Mouse (Mus musculus) limb, embryonic 12.5 days (tissue): Measurements from ENCODE around the gene Map3k11. TPM values are rescaled to one million over a fixed set of nuclear protein-coding genes. Genes with fewer than 3 reads are reported as not detected.

Experiments used
- ATAC-seq: fragments of 200-750 bp; cut with Nextera tagmentation; 2 replicates; pipeline ENCODE4 v1.8.0; 2017; ENCODE audit warnings: low read depth, moderate TSS enrichment; ENCODE audit not compliant: insufficient number of reproducible peaks, insufficient read depth, low FRiP score, low TSS enrichment
- H3K27ac ChIP-seq: fragments of 300-500 bp; sonication (generic); 2 replicates; pipeline ENCODE4 v1.5.1; 2016; ENCODE audit warnings: mild to moderate bottlenecking, moderate library complexity
- H3K27me3 ChIP-seq: fragments of 300-500 bp; sonication (generic); 2 replicates; pipeline ENCODE4 v1.6.1; 2016; ENCODE audit warnings: mild to moderate bottlenecking, moderate library complexity
- H3K36me3 ChIP-seq: fragments of 300-500 bp; sonication (generic); 2 replicates; pipeline ENCODE4 v1.6.1; 2016; ENCODE audit warnings: mild to moderate bottlenecking, moderate library complexity
- H3K4me1 ChIP-seq: fragments of 300-500 bp; sonication (generic); replicated peaks from 2 replicates; pipeline ENCODE4 v1.6.1; 2016
- H3K4me2 ChIP-seq: fragments of 300-500 bp; sonication (generic); 2 replicates; pipeline ENCODE4 v1.6.1; 2016; ENCODE audit warnings: mild to moderate bottlenecking, moderate library complexity
- H3K4me3 ChIP-seq: fragments of 300-500 bp; sonication (generic); replicated peaks from 2 replicates; pipeline ENCODE4 v1.5.1; 2016; ENCODE audit warnings: mild to moderate bottlenecking
- H3K9ac ChIP-seq: fragments of 300-500 bp; sonication (generic); replicated peaks from 2 replicates; pipeline ENCODE4 v1.6.1; 2016; ENCODE audit warnings: mild to moderate bottlenecking, moderate library complexity
- H3K9me3 ChIP-seq: fragments of 300-500 bp; sonication (generic); 2 replicates; pipeline ENCODE4 v1.6.1; 2016; ENCODE audit warnings: mild to moderate bottlenecking, moderate library complexity
- WGBS: fragments of 180-500 bp; shearing (Covaris S2); methylation state at CpG from one replicate; pipeline ENCODE4 v1.1.7; 2016; 5-methylcytosine and 5-hydroxymethylcytosine counted together
- polyA plus RNA-seq: library from polyadenylated mRNA; unstranded; fragments of >200 nt; fragmentation: Nextera tagmentation; extraction: Ambion mirVana; gene quantifications from 2 replicates; pipeline ENCODE4 v1.2.1, GENCODE M21; 2016

Map3k11 gene
- polyA plus RNA-seq, 1 experiment from 2014 or later = 19.6 TPM

DNA sequence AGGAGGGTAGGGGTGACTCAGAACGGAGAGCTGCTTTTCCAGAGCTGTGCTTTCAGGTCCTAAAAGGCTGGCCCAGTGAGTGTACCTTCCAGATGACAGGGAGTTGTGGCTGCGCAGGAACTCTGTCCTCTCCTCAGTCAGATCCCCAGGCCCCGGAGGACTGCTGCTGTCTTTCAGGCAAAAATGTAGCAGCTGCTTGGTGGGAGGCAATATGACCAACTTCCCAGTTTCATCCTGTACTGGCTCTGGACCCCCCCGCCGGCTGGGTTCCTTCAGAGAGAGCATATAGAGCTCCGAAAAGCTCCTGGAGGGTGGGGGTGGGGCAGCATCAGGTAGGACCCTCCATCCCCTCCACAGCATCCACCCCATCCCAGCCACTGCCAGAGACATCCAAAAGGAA is 36.0 kb upstream of the Map3k11 start:
- Histone ChIP-seq H3K36me3 (peaks cover 41% of the 10 kb centered on the region), H3K9ac (no peak overlapping the region), H3K27ac (no peak overlapping the region), H3K4me3 (no peak overlapping the region), H3K9me3 (no peaks in the 10 kb centered on the region), H3K4me1 (peaks cover 40% of the 10 kb centered on the region), H3K27me3 (peaks cover 30% of the 10 kb centered on the region), H3K4me2 (no peak overlapping the region)
- WGBS = 74% methylated on average over 6 of the region's 6 CpGs
- ATAC-seq = no peak

DNA sequence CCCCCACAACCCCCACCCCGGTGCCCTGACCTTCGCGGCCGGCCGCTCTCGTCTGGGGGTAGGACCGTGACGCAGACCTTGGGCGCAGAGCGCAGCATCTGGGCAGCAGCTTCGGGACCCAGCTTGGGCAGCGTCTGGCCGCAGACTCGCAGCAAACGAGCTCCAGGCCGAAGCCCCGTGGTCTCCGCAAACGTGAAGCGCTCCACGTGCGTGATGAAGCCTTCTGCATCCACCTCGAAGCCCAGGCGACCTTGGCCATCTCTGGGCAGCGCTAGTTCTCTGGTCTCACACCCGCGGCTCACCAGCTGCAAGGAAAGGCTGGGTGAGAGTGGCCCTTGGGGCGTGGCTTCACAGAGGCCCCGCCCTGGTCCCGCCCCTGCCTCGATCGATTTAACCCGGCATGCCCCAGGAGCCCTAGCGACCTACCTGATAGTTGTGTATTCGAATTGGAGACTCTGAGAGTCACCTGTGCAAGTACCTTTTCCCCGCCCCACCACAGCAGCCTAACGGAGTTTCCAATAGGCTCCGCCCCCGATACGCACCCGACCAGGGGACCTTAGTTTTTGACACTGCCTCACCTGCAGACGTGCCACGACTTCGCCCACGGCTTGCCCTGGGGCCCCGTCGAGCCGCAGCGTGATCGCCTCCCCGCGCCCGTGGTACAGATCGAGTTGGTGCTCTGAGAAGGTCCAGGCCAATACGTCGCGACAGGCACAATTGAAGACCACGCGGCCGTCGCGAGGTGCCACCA is 34.4 kb upstream of the Map3k11 start:
- Histone ChIP-seq H3K9ac (peak overlapping the region; percentile 62), H3K4me2 (peak overlapping the region; percentile 82), H3K9me3 (no peaks in the 10 kb centered on the region), H3K4me3 (peak overlapping the region; percentile 47), H3K36me3 (peaks cover 39% of the 10 kb centered on the region), H3K27ac (no peak overlapping the region), H3K27me3 (peaks cover 30% of the 10 kb centered on the region), H3K4me1 (peaks cover 29% of the 10 kb centered on the region)
- ATAC-seq = peak; percentile 30
- 3% methylated on average over 62 of the region's 62 CpGs for WGBS

DNA sequence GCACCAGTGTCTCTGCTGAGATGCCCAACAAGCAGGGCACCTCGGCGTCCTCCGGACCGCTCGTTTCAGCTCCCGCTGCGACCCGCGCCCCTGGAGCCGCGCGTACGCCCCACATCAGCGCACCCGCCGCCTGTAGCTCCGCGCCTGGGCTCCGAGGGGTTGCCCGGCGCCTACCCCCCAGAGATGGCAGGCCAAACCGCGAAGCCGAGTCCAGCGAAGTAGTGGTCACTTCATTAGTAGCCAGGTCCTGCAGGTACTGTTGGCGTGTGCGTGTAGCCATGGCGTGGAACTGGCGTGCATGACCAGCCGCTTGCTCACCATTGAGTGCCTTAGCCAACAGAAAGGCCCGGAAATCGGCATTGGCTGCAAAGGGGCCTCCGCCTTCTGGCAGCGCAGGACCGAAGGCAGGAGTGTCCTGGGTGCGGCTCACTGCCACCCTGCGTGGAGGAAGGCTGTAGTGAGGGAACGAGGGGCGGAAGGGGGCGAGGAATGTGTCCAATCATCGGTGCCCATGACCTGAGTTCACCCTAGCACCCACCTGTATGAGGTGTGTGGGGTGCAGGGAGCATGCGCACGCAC is 33.7 kb upstream of the Map3k11 start:
- H3K9me3 ChIP-seq = no peaks in the 10 kb centered on the region
- WGBS = 5% methylated on average over 43 of the region's 43 CpGs
- H3K27me3 ChIP-seq = peaks cover 30% of the 10 kb centered on the region
- H3K4me3 ChIP-seq = peak overlapping the region; percentile 47
- H3K27ac ChIP-seq = no peak overlapping the region
- ATAC-seq = peak; percentile 53
- peaks cover 24% of the 10 kb centered on the region for H3K4me1 ChIP-seq
- peak overlapping the region; percentile 62 for H3K9ac ChIP-seq
- peaks cover 43% of the 10 kb centered on the region for H3K36me3 ChIP-seq
- H3K4me2 ChIP-seq = peak overlapping the region; percentile 82

DNA sequence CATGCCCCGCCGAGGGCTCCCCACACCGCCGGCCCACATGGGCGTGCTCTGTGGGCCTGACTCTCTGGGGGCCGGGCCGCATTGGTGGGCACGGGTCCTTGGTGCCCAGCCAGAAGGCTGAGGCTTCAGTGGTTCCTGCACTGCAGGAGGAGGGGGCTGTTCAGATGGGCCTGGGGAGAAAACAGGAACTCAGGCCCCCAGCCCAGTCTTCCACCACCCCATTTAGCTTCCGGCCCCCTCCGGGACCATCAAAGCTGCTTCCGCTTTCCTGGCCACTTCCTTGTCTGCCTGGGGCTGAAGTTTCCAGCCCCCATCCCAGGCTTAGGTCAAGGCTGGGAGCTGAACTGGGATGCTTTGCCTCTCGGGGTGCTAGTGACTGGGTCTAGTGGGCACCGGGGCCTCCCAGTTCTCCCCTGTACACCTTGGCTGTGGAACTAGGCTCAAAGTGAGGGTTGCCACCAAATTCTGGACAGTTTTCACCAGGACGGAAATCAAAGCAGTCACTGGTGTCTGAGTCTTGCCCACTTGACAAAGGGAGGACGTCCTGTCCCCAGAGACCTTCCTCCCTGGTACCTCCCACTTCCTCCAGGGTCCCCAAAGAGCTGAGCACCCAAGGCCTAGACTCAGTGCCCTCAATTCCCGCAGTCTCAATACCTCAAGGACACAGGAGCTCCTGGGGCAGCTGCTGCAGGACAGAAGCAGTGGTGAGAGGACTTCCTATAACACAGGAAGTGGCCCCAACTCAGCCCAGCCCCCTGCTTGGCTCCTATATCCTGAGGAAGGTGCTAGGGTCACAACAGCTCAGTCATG is 27.4 kb upstream of the Map3k11 start:
- no peaks in the 10 kb centered on the region for H3K9me3 ChIP-seq
- peak overlapping the region; percentile 27; the same call in 1 of the 2 replicates for H3K9ac ChIP-seq
- H3K4me1 ChIP-seq = peaks cover 32% of the 10 kb centered on the region
- H3K27me3 ChIP-seq = 0 out of 2 replicates have a peak, but pooled peaks cover 5% of the 10 kb centered on the region
- 80% methylated on average over 16 of the region's 16 CpGs for WGBS
- H3K27ac ChIP-seq = peak overlapping the region; percentile 53; the same call in 1 of the 2 replicates
- ATAC-seq = no peak
- H3K36me3 ChIP-seq = peaks cover 41% of the 10 kb centered on the region
- peak overlapping the region; percentile 18 for H3K4me3 ChIP-seq
- H3K4me2 ChIP-seq = peak overlapping the region; percentile 70

DNA sequence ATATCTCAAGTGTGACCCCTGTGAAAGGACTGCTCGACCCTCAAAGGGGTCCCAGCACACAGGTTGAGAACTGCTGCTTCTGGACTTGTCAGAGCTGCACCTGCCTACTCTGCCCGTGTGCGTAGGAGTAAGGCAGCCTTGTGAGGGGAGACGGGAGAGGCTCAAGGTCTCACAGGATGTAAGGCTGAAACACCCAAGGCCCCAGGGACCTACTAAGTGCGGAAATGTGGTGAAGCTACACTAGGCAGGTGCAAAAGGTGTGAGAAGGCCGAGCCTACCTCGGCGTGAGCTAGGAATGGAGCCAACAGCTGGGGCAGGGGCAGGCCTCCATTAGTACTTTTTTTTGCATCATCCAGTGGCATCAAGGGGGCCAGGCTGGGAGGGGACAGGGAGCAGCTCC is 26.2 kb upstream of the Map3k11 start:
- Histone ChIP-seq H3K4me1 (peaks cover 32% of the 10 kb centered on the region), H3K4me2 (peak overlapping the region; percentile 70), H3K27me3 (no peaks in the 10 kb centered on the region), H3K4me3 (peak overlapping the region; percentile 52), H3K9me3 (no peaks in the 10 kb centered on the region), H3K36me3 (peaks cover 45% of the 10 kb centered on the region), H3K27ac (peak overlapping the region; percentile 90), H3K9ac (peak overlapping the region; percentile 65)
- ATAC-seq = no peak
- 72% methylated on average over 8 of the region's 8 CpGs for WGBS

DNA sequence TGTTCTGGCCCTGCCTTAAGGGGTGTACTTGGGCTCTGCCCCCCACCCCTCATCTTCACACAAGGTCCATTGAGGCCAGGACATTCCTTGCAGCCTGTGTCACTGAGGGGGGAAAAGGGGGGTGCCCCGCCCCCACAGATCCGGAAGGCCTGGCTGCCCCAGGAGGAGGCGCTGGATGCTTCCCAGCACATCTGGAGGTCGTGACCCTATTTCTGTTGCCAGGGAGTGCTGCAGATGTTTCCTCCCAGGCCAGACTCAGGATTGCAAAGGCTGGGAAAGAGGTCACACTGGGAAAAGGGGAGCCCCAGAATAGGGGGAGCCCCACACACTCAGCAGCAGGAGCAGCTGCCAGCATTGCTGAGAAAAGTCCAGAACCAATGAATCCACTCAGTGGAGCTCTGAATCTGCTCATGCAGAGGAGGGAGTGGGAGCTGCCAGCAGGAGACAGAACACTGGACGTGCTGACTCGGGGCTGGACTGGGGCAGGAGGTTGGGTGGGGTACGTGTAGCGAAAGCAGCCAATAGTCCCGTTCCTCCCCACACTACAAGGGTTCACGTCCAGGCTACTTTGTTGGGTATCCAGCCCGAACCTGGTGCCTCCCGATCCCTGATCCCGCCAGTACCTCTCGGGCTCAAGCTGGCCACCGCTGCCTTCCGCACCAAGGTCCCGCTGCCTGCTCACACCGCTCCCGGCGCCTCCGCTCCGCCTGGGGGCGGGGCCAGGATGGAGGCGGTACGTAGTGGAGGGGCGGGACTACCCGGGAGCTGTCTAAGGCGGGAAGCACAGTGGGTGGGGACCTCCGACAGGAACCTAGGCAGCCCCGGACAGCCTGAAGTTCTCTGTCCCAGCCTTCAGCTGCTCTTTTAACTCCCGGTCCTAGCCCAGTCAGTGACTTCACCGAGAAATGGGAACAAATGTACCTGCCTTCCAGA is 25.3 kb upstream of the Map3k11 start, which contains the start of gene Sipa1:
Gene Sipa1 (minus strand): TSS at position 727 of the 933 bp plus-strand sequence.
- WGBS = 1% methylated on average over 32 of the region's 32 CpGs
- H3K36me3 ChIP-seq = peaks cover 54% of the 10 kb centered on the region

DNA sequence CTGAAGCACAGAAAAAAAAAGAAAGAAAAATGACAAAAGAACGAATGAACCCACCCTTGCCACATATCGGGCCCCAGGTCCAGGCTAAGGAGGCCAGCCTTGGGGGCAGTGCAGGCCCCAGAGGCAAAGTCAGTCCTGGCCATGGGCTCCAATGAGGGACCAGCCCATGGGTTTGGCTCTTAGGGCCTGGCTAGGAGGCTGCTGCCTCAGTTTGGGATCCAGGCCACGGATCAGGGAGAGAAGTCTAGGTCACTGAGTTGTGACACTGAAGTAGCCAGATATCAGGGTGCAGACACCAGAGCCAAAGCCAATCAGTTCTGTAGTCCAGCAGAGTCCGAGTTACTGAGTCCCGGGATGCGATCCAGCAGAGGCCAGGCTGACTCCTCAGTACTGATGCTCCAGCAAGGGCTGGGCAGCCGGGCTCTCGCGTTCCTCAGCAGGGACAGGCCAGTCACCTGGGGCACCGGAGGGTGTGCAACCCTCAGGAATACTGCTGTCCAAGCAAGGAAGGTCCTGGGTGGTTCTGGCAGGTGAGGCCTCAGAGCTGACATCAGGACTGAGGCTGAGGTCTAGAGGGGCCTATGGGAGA is 23.8 kb upstream of the Map3k11 start:
- Histone ChIP-seq H3K27me3 (no peaks in the 10 kb centered on the region), H3K9me3 (no peaks in the 10 kb centered on the region), H3K9ac (peak overlapping the region; percentile 18; the same call in 1 of the 2 replicates), H3K4me1 (peaks cover 32% of the 10 kb centered on the region), H3K27ac (no peak overlapping the region), H3K4me2 (no peak overlapping the region), H3K36me3 (peaks cover 61% of the 10 kb centered on the region), H3K4me3 (no peak overlapping the region)
- no peak for ATAC-seq
- WGBS = 95% methylated on average over 10 of the region's 10 CpGs

More for the DNA sequence above, 25.3 kb upstream of the Map3k11 start, which contains the start of gene Sipa1:
- ATAC-seq = peak; percentile 91
- peak within 1 kb of the TSS; percentile 52 for H3K4me3 ChIP-seq
- H3K27ac ChIP-seq = peak within 1 kb of the TSS; percentile 90
- H3K27me3 ChIP-seq = no peaks in the 10 kb centered on the region
- no peaks in the 10 kb centered on the region for H3K9me3 ChIP-seq
- H3K4me2 ChIP-seq = peak within 1 kb of the TSS; percentile 70
- H3K4me1 ChIP-seq = peaks cover 32% of the 10 kb centered on the region
- H3K9ac ChIP-seq = peak within 1 kb of the TSS; percentile 65

DNA sequence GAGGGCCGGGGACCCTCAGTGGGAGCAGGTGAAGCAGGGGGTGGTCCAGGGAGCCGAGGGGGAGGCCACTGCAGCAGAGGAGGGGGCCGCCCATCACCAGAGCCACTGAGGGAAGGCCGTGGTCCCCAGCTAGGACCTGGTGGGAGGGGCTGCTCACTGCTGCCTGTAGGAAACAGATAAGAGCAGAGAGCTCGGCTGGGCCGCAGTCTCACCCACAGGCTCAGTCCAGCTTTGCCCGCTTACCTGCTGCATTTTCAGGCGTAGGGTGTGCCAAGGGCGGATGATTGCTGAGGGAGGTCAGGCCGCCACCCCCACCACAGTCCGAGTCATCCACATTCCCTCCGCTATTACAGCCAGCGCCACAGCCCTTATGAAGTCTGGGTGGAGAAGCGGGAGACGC is 23.1 kb upstream of the Map3k11 start:
- H3K36me3 ChIP-seq = peaks cover 63% of the 10 kb centered on the region
- H3K9me3 ChIP-seq = no peaks in the 10 kb centered on the region
- no peak overlapping the region for H3K9ac ChIP-seq
- no peak overlapping the region for H3K4me3 ChIP-seq
- no peak for ATAC-seq
- H3K27ac ChIP-seq = no peak overlapping the region
- peaks cover 32% of the 10 kb centered on the region for H3K4me1 ChIP-seq
- WGBS = 90% methylated on average over 15 of the region's 15 CpGs
- H3K4me2 ChIP-seq = no peak overlapping the region
- no peaks in the 10 kb centered on the region for H3K27me3 ChIP-seq

DNA sequence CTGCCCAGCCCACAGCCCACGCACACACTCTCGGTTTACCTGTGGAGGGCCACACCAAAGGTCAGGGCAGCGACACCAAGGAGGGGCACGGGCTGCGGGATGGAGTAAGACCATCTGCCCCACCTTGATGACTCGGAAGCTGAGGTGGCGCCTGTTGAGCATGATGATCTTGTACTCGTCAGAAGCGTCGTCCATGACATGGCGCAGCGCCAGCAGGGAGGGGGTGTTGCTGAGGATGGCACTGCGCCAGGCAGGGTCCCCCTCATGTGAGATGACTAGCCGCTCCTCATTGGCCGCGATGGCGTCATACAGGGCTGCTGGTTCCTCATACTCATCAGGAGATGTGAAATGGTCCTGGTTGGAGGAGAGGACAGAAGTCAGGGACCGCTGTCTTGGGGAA is 22.2 kb upstream of the Map3k11 start:
- no peak overlapping the region; the same call in 1 of the 2 replicates for H3K4me3 ChIP-seq
- H3K27ac ChIP-seq = no peak overlapping the region
- 92% methylated on average over 18 of the region's 18 CpGs for WGBS
- ATAC-seq = no peak
- H3K4me2 ChIP-seq = no peak overlapping the region
- H3K27me3 ChIP-seq = no peaks in the 10 kb centered on the region
- peaks cover 26% of the 10 kb centered on the region for H3K4me1 ChIP-seq
- no peak overlapping the region for H3K9ac ChIP-seq
- H3K36me3 ChIP-seq = peaks cover 69% of the 10 kb centered on the region
- no peaks in the 10 kb centered on the region for H3K9me3 ChIP-seq

DNA sequence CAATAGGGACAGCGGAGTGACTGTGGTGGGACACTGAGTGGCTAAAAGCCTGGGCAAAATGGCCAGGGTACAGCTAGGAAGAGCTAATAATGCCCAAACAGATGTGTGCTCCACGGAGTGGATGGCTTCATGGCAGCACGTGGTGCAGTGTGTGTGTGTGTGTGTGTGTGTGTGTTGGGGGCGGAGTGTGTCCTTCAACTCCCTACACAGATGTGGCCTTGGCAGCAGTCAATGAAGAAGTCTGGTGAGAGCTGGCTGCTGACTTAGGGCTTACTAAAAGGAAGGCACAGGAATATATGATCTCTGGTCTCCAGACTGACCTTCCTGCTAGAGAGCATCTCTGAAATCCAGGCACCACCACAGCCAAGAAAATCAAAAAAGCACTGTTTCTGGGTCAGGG is 20.2 kb upstream of the Map3k11 start:
- Histone ChIP-seq H3K4me2 (no peak overlapping the region), H3K4me3 (no peak overlapping the region), H3K9ac (no peak overlapping the region), H3K36me3 (peaks cover 89% of the 10 kb centered on the region), H3K27ac (no peak overlapping the region), H3K27me3 (no peaks in the 10 kb centered on the region), H3K9me3 (no peaks in the 10 kb centered on the region), H3K4me1 (peaks cover 7% of the 10 kb centered on the region)
- ATAC-seq = no peak
- WGBS = 86% methylated on average over 4 of the region's 4 CpGs
